Mouse (Mus musculus) hindbrain, embryonic 14.5 days (tissue): ENCODE results near the gene B130006D01Rik. TPM values are rescaled to one million over a fixed set of nuclear protein-coding genes. Genes with fewer than 3 reads are reported as not detected.

Experiments used
- polyA plus RNA-seq: library from polyadenylated mRNA; unstranded; fragments of >200 nt; fragmentation: Nextera tagmentation; extraction: Ambion mirVana; gene quantifications from 2 replicates; pipeline ENCODE4 v1.2.1, GENCODE M21; 2014

The B130006D01Rik gene
- polyA plus RNA-seq, 1 experiment from 2014 or later = 1.6 TPM

Other genes with a start within 250 kb of the B130006D01Rik start
- 2.0 and 2.2 TPM in 2 replicates for gene Nxph3, start 209.0 kb upstream of the B130006D01Rik start, polyA plus RNA-seq
- gene Ngfr, start 135.9 kb upstream of the B130006D01Rik start, polyA plus RNA-seq = 38.2 and 48.5 TPM in 2 replicates
- gene Phb, start 56.6 kb upstream of the B130006D01Rik start, polyA plus RNA-seq = 200 and 220 TPM in 2 replicates
- 10.9 and 12.8 TPM in 2 replicates for gene Zfp652, start 10.9 kb upstream of the B130006D01Rik start, polyA plus RNA-seq
- gene Phospho1, start 100.9 kb downstream of the B130006D01Rik start, polyA plus RNA-seq = 0.37 and 0.69 TPM in 2 replicates
- gene Gngt2, start 113.6 kb downstream of the B130006D01Rik start, polyA plus RNA-seq = 2.4 and 2.7 TPM in 2 replicates
- gene Abi3, start 118.9 kb downstream of the B130006D01Rik start, polyA plus RNA-seq = 1.6 and 1.9 TPM in 2 replicates
- gene B4galnt2, start 191.3 kb downstream of the B130006D01Rik start, polyA plus RNA-seq = not detected in 2 replicates